Mouse (Mus musculus) kidney, postnatal 0 days (tissue): ENCODE measurements around the gene Slc30a2. TPM values are rescaled to one million over a fixed set of nuclear protein-coding genes. Genes with fewer than 3 reads are reported as not detected.

Experiments
- ATAC-seq: fragments of 200-750 bp; cut with Nextera tagmentation; replicated peaks from 2 replicates; pipeline ENCODE4 v1.8.0; 2017; ENCODE audit warnings: low read depth, moderate number of reproducible peaks, moderate TSS enrichment, moderate library complexity; ENCODE audit not compliant: low FRiP score
- DNase-seq: peaks from one replicate; pipeline ENCODE4 v3.0.0-alpha.2; 2016; ENCODE audit warnings: low spot score
- H3K27ac ChIP-seq: fragments of 300-500 bp; sonication (generic); 2 replicates; pipeline ENCODE4 v1.5.1; 2014; ENCODE audit warnings: mild to moderate bottlenecking
- H3K27me3 ChIP-seq: fragments of 300-500 bp; sonication (generic); 2 replicates; pipeline ENCODE4 v1.6.1; 2014; ENCODE audit warnings: low read length, mixed read lengths; ENCODE audit not compliant: insufficient read depth
- H3K36me3 ChIP-seq: fragments of 300-500 bp; sonication (generic); 2 replicates; pipeline ENCODE4 v1.6.1; 2014; ENCODE audit warnings: low read length, mixed read lengths; ENCODE audit not compliant: insufficient read depth
- H3K4me1 ChIP-seq: fragments of 300-500 bp; sonication (generic); replicated peaks from 2 replicates; pipeline ENCODE4 v1.6.1; 2014; ENCODE audit warnings: antibody characterized with exemption, low read length, mixed read lengths; ENCODE audit not compliant: insufficient read depth
- H3K4me2 ChIP-seq: fragments of 300-500 bp; sonication (generic); 2 replicates; pipeline ENCODE4 v1.6.1; 2014; ENCODE audit warnings: mild to moderate bottlenecking, low read length, moderate library complexity, mixed read lengths
- H3K4me3 ChIP-seq: fragments of 300-500 bp; sonication (generic); replicated peaks from 2 replicates; pipeline ENCODE4 v1.5.1; 2014; ENCODE audit warnings: low read depth, low read length
- H3K9ac ChIP-seq: fragments of 300-500 bp; sonication (generic); 2 replicates; pipeline ENCODE4 v1.6.1; 2014; ENCODE audit warnings: low read depth, low read length
- H3K9me3 ChIP-seq: fragments of 300-500 bp; sonication (generic); replicated peaks from 2 replicates; pipeline ENCODE4 v1.6.1; 2016; ENCODE audit warnings: low read length, inconsistent platforms, mixed read lengths
- CTCF ChIP-seq: IDR thresholded peaks from 2 replicates; pipeline ENCODE4 v1.5.1; 2016; ENCODE audit warnings: antibody characterized with exemption, low read depth, mild to moderate bottlenecking, moderate library complexity
- WGBS: fragments of 180-500 bp; shearing (Covaris S2); extraction: QIAGEN DNeasy Blood & Tissue Kit; methylation state at CpG from one replicate; pipeline ENCODE4 v1.1.7; 2014; 5-methylcytosine and 5-hydroxymethylcytosine counted together
- polyA plus RNA-seq: library from polyadenylated mRNA; unstranded; fragments of >200 nt; fragmentation: Nextera tagmentation; extraction: Ambion mirVana; gene quantifications from 2 replicates; pipeline ENCODE4 v1.2.1, GENCODE M21; 2015

Slc30a2 gene
- polyA plus RNA-seq, 1 experiment from 2014 or later, result 0.82 TPM

DNA sequence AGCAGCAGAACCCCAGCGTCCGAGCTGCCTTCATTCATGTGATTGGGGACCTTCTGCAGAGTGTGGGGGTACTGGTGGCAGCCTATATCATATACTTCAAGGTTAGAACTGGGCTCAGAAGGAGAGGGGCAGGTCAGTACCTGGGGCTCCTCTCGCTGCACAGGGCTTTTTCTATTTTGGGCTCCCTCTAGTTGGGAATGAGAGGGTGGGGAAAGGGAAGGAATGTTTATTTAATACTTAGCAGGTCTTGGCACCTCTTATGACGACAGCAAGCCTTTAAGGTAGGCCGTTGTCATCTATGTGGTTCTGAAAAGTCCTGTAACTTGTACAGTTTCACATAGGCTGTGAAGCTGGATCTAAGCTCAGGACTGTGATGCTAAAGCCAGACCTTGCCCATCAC, 5.6 kb downstream of the Slc30a2 start:
- H3K27me3 ChIP-seq, result no peaks in the 10 kb centered on the region
- peaks cover 6% of the 10 kb centered on the region for H3K4me1 ChIP-seq
- no peak overlapping the region for H3K9ac ChIP-seq
- H3K4me3 ChIP-seq, result no peak overlapping the region
- WGBS, result 74% methylated on average over 5 of the region's 5 CpGs
- no peaks in the 10 kb centered on the region for H3K9me3 ChIP-seq
- DNase-seq, result no peak
- no peaks in the 10 kb centered on the region for H3K36me3 ChIP-seq
- no peak overlapping the region for H3K4me2 ChIP-seq
- no peak overlapping the region for H3K27ac ChIP-seq
- no peak for TF ChIP-seq CTCF
- ATAC-seq, result no peak

DNA sequence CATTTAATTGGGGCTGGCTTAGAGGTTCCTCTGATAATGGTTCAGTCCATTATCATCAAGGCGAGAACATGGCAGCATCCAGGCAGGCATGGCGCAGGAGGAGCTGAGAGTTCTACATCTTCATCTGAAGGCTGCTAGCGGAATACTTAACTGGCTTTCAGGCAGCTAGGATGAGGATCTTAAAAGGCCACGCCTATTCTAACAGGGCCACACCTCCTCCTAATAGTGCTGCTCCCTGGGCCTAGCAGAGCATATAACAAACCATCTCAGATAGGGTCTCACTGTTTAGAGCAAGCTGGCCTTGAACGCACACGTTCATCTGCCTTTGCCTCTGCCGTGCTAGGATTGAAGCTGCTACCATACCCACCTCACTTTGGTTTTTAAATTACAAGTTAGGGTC, 6.8 kb downstream of the Slc30a2 start:
- ATAC-seq (no peak), DNase-seq (no peak)
- peaks cover 6% of the 10 kb centered on the region; the same call in 1 of the 2 replicates for H3K4me1 ChIP-seq
- H3K36me3 ChIP-seq, result no peaks in the 10 kb centered on the region
- H3K9ac ChIP-seq, result no peak overlapping the region
- H3K4me2 ChIP-seq, result no peak overlapping the region
- no peaks in the 10 kb centered on the region for H3K27me3 ChIP-seq
- no peak for TF ChIP-seq CTCF
- 92% methylated on average over 7 of the region's 7 CpGs for WGBS
- H3K4me3 ChIP-seq, result no peak overlapping the region
- H3K9me3 ChIP-seq, result no peaks in the 10 kb centered on the region
- no peak overlapping the region for H3K27ac ChIP-seq

DNA sequence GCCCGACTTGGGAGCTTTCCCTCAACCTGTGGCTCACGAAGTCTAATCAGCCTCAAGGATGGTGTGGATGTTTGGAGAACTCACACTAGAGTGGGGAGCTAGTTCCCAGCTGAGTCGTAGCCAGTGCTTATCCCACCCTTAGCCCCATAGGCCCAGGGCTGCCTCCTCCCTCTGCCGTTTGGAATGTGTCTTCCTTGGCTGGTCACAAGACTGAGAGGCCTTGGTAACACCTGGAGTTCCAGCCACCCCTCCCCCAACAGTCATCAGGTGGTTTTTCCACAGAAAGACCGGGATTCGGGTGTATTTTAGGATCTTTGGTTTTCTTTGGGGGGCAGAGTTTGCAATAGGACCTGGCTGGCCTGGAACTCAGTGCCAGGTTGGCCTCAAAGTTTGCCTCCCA, 7.7 kb downstream of the Slc30a2 start:
- Histone ChIP-seq H3K4me3 (no peak overlapping the region), H3K36me3 (no peaks in the 10 kb centered on the region), H3K27me3 (no peaks in the 10 kb centered on the region), H3K9ac (no peak overlapping the region), H3K27ac (no peak overlapping the region), H3K4me1 (peaks cover 10% of the 10 kb centered on the region), H3K9me3 (no peaks in the 10 kb centered on the region), H3K4me2 (no peak overlapping the region)
- 82% methylated on average over 6 of the region's 6 CpGs for WGBS
- ATAC-seq, result no peak
- TF ChIP-seq CTCF, result no peak
- no peak for DNase-seq

DNA sequence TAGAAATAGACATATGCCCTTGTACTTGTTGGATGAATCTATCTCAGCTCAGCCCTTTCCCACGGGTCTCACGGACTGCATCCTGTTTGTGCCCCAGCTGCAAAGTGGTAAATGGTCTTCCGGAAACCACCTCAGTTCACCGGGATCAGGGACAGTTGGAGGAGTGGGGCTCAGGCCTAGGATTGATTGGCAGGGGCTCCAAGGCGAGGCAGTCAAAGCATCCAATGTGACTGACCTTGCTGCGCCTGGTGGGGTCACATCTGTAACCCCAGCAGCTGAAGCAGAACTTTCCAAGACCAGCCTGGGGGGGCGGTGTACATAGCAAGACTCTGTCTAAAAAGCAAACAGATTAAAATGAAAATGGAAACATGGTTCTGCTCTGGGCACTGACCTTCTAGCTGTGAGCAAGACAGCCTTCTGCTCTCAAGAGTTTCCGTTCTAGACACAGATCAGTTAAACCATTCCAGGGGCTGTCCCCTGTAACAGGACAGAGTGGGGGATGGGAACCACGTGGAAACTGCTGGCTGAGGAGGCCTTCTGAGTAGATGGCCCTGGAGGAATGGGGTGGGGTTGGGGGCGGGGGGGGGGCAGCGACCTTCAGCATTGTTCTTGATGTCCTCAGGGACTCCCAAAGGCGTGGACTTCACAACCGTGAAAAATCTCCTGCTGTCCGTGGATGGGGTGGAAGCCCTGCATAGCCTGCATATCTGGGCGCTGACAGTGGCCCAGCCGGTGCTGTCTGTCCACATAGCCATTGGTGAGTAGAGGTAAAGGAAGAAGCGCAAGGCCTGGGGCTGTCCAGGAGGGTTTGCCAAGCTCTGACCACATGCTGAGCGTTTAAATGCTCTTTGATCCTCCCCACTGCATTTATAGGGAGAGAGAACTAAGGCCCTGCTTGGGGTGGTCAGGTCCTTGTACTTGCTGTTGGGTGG, 8.6 kb downstream of the Slc30a2 start:
- ATAC-seq (no peak), DNase-seq (peak; percentile 41)
- Histone ChIP-seq H3K4me2 (no peak overlapping the region), H3K9ac (no peak overlapping the region), H3K36me3 (no peaks in the 10 kb centered on the region), H3K4me3 (no peak overlapping the region), H3K9me3 (no peaks in the 10 kb centered on the region), H3K4me1 (peaks cover 19% of the 10 kb centered on the region), H3K27me3 (no peaks in the 10 kb centered on the region), H3K27ac (no peak overlapping the region)
- WGBS, result 32% methylated on average over 17 of the region's 18 CpGs
- TF ChIP-seq CTCF, result no peak

DNA sequence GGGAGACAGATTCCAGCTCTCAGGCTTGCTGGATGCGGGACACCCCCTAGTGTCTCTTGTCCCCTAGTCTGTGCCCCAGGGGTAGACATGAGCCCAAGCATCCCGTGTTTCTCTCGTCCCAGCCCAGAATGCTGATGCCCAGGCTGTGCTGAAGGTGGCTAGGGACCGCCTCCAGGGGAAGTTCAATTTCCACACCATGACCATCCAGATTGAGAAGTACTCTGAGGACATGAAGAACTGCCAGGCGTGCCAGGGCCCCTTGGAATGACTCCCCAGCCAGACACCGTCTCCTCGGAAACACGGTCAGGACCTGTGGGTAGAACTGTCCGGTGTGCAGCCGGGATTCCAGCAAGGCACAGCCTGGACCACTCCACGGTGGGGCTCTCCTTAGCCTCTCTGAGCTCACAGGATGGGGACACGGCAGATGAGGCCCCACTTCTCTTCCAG, 9.3 kb downstream of the Slc30a2 start:
- H3K9ac ChIP-seq, result no peak overlapping the region
- DNase-seq (no peak), ATAC-seq (no peak)
- no peak overlapping the region for H3K27ac ChIP-seq
- H3K4me1 ChIP-seq, result peaks cover 20% of the 10 kb centered on the region
- H3K9me3 ChIP-seq, result no peaks in the 10 kb centered on the region
- H3K4me2 ChIP-seq, result no peak overlapping the region
- TF ChIP-seq CTCF, result no peak
- no peaks in the 10 kb centered on the region for H3K27me3 ChIP-seq
- H3K36me3 ChIP-seq, result no peaks in the 10 kb centered on the region
- H3K4me3 ChIP-seq, result no peak overlapping the region
- WGBS, result 69% methylated on average over 12 of the region's 12 CpGs

DNA sequence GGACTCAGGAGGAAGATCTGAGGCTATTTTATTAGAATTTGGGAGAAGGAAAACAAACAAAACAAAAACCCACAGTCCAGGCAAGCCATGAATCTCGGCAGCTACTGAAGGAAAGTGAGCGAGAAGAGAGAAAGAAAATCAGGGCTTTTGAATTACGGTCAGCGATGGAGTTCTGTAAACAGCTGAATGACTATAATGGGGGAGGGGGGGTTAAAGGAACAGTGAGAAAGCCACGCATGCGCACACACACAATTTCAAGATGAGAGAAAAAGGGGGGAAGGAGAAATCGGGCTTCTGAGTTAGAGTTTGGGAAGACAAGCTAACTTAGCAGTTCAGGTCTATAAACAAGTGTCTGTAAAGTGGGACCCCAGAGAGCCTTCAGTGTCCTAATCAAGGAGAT, 9.9 kb downstream of the Slc30a2 start:
- Histone ChIP-seq H3K4me3 (no peak overlapping the region), H3K4me1 (peaks cover 20% of the 10 kb centered on the region), H3K36me3 (no peaks in the 10 kb centered on the region), H3K27ac (no peak overlapping the region), H3K9me3 (no peaks in the 10 kb centered on the region), H3K27me3 (no peaks in the 10 kb centered on the region), H3K9ac (no peak overlapping the region), H3K4me2 (no peak overlapping the region)
- no peak for ATAC-seq
- peak; percentile 48 for DNase-seq
- WGBS, result 45% methylated on average over 7 of the region's 7 CpGs
- TF ChIP-seq CTCF, result no peak
